Mouse (Mus musculus) T-helper 2 cell (primary cell): Measurements from ENCODE around the gene Apoe.

Source experiments
- in situ Hi-C: fragments of 300-600 bp; cut with MboI, MseI; formaldehyde crosslinking; loops from one replicate; pipeline ENCODE4 v1.15.1; 2025; ENCODE audit warnings: high pct_unique_total_duplicates

Apoe gene

GRCm38 (mm10) chr7:19716055-19716682 is 17.2 kb upstream of the Apoe start:
- in situ Hi-C loops: no loop called here

DNA sequence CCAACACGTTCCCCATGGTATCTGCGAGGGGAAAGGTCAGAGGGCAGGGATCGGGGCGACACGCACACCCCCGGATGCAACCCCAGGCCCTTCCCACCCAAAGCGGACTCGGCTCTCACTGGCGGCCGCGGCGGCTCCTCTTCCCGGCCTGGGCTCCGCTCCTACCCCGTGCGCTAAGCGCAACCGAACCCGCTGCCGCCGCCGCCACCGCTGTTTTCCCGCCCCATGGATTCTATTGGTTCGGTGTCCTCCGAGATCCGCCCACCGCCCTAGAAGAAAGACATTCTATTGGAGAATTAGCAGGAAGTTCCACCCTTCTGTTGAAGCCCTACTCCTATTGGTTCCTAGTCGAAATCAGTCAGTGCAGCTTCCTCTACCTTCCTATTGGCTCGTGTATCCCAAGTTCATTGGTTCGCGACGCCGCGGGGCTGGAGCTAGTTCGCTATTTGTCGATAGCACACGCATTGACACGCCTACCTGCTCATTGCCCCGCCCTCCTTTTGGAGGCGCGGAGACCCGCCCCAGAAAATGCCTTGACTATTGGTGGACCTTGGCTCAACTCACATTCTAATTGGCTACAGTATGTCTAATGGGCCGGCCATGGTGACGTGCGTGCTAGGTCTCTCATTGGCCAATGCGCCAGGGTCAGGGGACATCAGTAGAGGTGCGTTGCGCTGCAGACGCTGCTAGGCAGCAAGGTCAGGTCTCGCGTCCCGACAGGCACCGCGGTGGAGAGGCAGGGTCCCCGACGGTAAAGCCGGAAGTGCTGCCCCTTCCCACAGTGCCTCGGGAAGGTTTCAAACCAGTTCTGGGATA is 16.5 kb upstream of the Apoe start, which contains the start of gene Tomm40:
Tomm40 (minus strand) TSS at position 200 of the 816 bp plus-strand sequence.
- in situ Hi-C loops: no loop called here

- in situ Hi-C loops: loop anchor here (5.0 kb wide), 2 partner anchors 48 to 578 kb away; partner anchors contain the start of gene Clptm1
Measured at GRCm38 (mm10) chr7:19714836-19715235, 15.8 kb upstream of the Apoe start.

- in situ Hi-C loops: loop anchor here (5.0 kb wide), 2 partner anchors 46 to 576 kb away; partner anchors contain the start of gene Clptm1
Measured at GRCm38 (mm10) chr7:19713598-19713997, 14.6 kb upstream of the Apoe start.

- in situ Hi-C loops: loop anchor here (5.0 kb wide), 2 partner anchors 46 to 576 kb away; partner anchors contain the start of gene Clptm1
Measured at GRCm38 (mm10) chr7:19713196-19713595, 14.2 kb upstream of the Apoe start.

GRCm38 (mm10) chr7:19712414-19712813 is 13.4 kb upstream of the Apoe start:
- in situ Hi-C loops: loop anchor here (5.0 kb wide), 2 partner anchors 45 to 575 kb away; partner anchors contain the start of gene Clptm1

DNA sequence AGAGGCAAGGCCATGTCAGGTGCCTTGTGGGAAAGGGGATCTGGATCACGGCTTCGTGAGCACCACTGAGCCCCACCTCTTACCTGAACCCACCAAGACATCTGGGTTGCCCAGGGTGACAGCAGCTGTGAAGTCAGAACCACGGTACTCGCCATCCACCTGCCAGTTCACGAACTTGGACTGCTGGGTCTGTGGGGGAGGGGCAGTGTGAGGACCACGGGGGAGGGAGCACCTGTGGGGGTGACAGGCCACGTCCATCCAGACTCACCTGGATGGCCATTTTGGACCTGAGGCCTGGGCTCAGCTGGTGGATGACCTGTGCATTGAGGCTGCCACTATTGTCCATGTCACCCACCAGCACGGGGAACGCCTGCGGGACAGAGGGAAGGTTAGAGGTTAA is 11.7 kb upstream of the Apoe start:
- in situ Hi-C loops: loop anchor here (5.0 kb wide), 2 partner anchors 43 to 573 kb away; partner anchors contain the start of gene Clptm1

DNA sequence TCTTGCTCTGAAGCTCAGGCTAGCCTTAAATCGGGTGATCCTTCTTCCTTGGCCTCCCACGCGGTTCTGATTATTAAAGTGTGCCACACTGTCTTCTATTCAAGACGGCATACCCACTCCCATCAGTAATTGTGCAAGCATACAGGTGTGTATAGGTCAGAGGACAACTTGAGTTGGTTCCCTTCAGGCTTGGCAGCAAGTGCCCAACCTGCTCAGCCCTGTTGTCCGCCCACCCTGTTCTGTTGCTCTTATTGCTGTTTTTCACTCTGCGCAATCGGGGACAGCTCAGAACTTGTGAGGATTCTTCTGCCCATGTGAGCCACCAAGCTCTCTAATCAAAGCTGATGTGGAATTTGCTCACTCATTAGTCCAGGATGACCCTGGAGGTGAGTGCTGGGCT is 6.3 kb upstream of the Apoe start:
- in situ Hi-C loops: no loop called here

DNA sequence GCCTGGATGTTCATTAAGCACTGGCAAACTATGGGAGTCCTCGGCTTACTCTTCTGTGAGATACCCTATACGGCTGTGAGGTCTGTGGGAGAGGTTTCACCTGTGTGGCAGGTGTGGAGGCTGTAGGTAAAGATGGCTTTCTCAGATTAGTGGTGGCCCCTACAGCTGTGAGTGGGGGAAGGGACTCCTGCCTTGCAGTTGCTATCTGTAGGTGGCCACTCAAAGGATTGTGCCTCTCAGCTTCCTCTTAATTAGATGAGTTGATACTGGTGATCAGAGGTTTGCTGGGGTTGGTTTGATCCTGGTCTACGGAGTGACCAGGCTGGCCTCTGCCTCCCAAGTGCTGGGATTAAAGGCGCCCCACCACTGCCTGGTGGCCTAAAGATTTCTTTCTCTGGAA is 5.5 kb upstream of the Apoe start:
- in situ Hi-C loops: no loop called here

DNA sequence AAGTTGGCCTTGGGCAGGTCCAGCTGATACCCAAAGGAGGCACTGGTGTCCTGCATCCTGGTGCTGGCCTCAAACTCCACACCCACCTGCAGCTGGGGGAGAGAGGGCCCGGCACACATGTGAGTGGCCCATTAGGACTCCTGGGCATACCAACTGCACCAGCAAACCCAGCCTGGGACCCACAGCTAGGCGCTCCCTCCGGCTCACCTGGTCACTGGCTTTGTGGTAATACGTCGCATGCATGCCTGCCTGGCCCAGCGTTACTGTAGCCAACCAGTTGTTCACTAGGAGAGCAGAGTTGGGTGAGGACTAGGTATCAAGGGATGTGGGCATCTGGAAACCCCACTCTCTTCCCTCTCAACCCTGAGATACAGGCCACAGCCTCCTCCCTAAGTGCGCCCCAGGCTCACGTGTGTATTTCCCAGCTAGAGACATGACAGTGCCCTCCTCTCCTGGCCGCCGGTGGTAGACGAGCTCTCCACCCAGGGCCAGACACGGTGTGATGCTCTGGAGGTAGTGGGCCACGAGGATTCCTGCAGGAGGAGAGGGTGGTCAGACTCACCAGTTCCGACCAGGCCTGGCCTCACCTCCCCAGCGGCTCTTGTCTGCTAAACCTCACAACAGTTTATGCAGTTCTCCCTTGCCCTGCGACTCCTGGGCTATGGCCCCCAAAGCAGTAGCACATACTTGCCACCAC is 4.0 kb upstream of the Apoe start:
- in situ Hi-C loops: no loop called here

GRCm38 (mm10) chr7:19701069-19701761 is 2.2 kb upstream of the Apoe start:
- in situ Hi-C loops: no loop called here

DNA sequence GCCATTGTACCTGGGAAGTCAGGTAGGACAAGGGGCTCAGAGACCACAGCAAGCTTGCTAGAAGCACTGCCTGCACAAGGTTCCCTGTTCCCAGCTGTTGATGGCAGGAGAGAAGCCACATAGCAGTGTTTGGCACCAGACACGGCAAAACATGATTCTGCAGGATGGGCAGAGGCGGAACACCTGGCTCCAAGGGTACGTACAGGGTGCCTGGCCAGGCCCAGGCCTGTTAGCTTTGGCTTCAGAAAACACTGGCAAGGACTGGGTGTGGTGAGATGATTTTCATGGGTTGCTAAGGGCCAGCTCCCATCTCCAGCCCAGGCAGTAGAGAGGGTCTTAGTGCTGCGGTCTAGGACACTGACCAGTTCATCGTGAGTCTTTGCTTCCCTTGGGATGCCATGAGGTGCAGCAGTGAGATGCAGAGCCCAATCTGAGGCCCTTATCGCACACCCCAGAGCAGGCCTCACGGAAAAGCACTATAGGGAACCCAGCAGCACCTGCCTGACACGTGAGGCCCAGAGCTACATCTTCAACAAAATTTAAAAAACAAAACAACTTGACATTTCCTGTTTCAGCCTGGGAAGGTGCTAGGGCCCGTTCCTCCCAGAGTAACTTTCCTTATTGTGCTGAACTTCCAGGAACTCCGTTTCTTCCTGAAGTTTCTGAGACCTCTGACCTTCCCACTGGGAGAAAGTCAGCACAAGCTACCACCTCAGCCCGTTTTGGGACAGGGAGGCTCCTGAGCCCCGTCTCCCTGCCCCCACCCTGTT is 1.5 kb upstream of the Apoe start:
- in situ Hi-C loops: no loop called here

DNA sequence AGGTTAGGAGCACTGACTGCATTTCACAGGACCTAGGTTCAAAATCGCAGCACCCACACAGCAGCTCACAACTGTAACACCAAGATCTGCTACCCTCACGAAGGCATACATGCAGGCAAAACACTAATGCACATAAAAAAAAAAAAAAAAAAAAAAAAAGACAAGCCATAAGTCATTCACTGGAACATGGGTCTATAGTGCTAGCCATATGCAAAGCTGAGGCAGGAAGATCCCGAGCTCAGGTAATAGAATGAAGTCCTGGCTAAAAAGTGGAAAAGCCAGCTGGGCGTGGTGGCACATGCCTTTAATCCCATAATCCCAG is 800 bp upstream of the Apoe start:
- in situ Hi-C loops: no loop called here

GRCm38 (mm10) chr7:19697949-19698906 is 760 bp downstream of the Apoe start:
- in situ Hi-C loops: no loop called here

GRCm38 (mm10) chr7:19696336-19696873 is 2.6 kb downstream of the Apoe start:
- in situ Hi-C loops: no loop called here

DNA sequence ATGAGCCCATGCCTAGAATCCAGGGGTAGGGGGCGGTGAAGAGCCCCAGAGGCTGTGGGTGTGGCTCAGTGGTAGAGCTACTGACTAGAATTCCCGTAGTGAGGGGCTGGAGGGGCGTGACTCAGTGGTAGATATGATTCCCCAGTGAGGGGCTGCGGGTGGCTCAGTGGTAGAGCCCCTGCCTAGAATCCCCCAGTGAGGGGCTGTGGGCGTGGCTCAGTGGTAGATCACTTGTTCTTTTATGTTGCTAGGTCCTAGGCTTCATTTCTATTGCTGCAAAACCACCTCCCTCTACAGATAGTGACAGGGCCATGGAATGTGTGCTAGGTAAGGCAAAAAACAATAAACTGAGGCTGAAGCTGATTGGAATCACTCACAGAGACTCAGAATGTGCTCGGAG is 3.1 kb downstream of the Apoe start:
- in situ Hi-C loops: no loop called here

- in situ Hi-C loops: no loop called here
Measured at GRCm38 (mm10) chr7:19695213-19695594, 3.8 kb downstream of the Apoe start.

DNA sequence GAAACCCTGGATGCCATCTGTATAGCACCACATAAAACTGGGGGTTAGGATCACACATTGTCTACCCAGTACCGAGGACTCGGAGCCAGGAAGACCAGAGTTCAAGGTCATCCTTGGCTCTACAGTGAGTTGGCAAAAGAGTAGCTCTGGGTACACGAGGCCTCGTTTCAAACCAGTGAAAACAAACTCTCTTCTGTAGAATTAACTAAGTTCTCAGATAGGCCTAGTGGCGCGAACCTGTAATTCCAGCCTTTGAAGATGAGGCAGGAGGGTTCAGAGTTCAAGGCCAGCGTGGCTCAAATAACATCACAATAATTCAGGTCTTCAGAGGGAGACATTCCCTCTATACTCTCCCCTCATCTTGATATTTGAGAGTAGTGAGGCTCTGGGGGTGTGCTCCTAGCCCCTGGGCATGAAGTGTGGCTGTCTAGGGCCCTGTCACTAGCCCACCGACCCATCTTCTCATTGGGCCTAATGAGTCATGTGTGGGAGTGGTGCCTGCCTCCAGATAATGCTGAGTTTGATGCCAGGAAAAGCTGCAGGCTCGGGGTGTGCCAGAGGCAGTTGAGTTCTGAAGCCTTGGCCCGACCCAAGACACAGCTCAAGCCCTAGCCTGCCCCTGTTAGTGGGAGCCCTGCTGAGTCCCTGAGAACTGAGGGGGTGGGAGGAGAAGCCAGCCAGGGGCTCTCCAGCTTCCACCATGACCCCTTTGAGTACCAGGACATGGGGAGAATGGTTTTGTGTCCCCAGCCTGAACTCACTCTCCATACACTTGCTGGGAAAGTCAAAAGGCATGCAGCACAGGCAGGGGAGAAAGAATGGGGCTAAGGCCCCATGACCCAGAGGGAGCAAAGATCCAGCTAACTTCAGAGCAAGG is 4.4 kb downstream of the Apoe start:
- in situ Hi-C loops: no loop called here

GRCm38 (mm10) chr7:19693421-19693820 is 5.6 kb downstream of the Apoe start:
- in situ Hi-C loops: no loop called here
